Mouse (Mus musculus) frontal cortex, postnatal 14 days (tissue): ENCODE measurements around the gene Gm9112.
A peak's percentile ranks its signal among the peaks of the same experiment; 100 is the strongest.
"Not testable (repeated sequence)": the region's sequence is repeated elsewhere in the genome, so short reads cannot be mapped to it uniquely, and the experiment has no call there.

Source experiments
- DNase-seq, 2 experiments: peaks; one replicate each; pipeline ENCODE4 v3.0.0; 2022; ENCODE audit warnings: low spot score in 2 of 2

Gm9112 gene

GRCm38 (mm10) chrX:102707535-102707934 lies at the start of gene Gm9112, which contains the start of gene Dmrtc1b:
TSS of gene Gm9112 (minus strand) at chrX:102707635.
TSS of gene Dmrtc1b (plus strand) at chrX:102707865.
- not testable (repeated sequence) for DNase-seq

DNA sequence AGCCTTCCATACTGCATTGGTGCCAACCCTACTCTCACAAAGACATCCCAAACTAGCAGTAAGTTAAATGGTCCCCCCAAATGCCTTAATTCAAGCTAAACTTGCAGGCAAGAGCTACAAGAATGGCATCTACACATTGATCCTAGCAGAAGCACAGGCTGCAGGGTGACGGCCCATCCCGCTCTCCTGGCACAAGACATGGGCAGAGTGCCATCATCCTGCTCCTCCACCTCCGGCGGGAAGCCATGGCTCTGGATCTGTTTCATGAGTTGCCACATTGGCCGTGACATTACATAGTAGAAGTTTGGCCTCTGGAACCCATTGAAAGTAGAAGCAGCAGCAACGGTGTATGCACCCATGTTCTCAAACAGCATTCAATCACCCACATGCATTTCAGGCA lies 16.8 kb upstream of the Gm9112 start:
- not testable (repeated sequence) for DNase-seq

GRCm38 (mm10) chrX:102700636-102701035 lies 6.8 kb downstream of the Gm9112 start:
- DNase-seq = not testable (repeated sequence)

DNA sequence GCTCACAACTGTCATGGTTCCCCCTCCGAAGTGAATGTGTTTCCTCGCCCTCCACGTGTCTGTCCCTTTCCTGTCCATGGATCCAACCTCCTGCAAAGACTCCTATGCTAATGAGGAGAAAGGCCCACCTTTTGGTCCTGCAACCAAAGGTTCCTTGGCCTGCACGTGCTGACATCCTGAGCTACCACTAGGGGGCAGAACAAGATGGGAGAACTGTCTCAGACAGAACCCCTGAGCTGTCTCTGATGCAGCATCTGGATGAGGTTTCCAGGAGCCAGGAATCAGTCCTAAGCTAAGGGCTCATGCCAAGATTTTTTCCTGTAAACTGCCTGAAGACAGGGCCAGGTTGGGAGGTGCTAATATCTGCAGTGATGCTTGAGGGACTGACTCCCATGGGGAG lies 18.2 kb downstream of the Gm9112 start:
- DNase-seq = peak in 1 of 2 experiments; percentile 37

DNA sequence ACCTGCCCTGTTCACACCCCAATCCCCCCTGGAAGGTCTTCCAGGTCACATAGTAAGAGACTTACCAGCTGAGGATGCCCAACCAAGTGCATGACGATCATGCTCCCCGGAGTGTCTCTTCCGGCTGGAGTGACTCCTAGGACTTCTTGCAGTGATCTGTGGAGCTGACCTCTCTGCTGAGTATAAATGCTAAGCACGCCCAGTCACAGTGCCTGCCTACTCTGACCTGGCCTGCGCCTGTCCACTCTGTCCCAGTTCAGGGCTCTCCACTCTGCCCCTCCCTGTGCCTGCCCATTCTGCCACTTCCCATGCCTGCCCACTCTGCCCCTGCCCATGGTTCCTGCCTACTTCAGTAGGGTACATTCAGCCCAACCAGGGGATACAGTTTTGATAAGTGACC lies 20.6 kb downstream of the Gm9112 start, which contains the start of gene Gm3880:
Gene Gm3880 (minus strand): TSS at position 101 of the 400 bp plus-strand sequence.
- DNase-seq = not testable (repeated sequence)

- DNase-seq = not testable (repeated sequence)
Observed at GRCm38 (mm10) chrX:102684706-102685105, 22.7 kb downstream of the Gm9112 start.

GRCm38 (mm10) chrX:102666641-102667040 lies 40.8 kb downstream of the Gm9112 start:
- no peak for DNase-seq

DNA sequence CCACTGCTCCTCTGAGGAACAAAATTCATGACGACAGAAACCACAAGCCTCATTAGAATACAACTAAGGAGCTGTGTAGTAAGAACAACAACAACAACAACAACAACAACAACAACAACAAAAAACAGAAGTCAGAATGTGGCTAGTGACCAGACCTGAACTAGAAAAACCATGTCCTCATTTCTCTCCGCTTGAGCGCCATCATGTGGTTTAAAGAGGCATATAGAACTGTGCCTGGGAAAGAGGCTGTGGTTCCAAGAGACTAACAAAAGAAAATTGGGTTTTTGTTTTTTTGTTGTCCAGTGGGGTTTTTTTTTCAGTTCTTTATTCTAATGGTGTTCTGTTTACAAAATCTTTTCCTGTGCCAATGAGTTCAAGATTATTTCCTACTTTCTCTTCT lies 46.7 kb downstream of the Gm9112 start:
- no peak for DNase-seq
